Mouse (Mus musculus): ENCODE results near the gene Tsfm.

Tsfm gene

DNA sequence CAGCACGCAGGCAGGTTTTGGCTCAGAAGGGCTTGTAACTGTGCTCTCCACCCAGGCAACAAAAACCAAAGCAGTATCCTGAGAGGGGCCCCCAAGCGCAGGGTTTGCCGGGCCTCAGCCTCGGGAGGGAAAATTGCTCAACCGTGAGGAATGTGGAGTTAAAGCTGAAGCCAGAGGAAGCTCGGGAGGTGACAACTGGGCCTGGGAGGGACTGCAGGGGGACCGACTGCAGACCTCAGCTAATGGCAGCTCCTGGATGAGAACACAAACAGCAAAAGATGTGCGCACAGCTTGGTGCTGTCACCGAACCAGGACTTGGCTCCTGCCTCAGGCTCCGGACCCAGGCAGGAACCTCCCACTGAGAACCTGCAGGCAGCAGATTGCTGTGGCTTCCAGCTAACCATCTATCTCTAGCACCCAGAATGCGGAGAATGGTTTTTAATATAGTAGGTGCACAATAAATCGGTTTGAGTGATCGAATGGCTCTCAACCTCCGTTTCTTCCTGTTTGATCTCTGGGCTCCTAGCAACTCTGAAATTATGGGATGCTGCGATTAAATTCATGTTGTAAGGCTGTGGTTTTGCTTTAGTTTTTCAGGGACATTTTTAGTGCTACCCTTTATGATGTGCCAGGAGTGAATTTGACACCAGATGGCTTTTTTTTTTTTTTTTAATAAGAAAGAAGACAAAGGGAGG is 68.2 kb downstream of the Tsfm start:
- DNase-seq (ENCODE audit: low spot score) = no peak

DNA sequence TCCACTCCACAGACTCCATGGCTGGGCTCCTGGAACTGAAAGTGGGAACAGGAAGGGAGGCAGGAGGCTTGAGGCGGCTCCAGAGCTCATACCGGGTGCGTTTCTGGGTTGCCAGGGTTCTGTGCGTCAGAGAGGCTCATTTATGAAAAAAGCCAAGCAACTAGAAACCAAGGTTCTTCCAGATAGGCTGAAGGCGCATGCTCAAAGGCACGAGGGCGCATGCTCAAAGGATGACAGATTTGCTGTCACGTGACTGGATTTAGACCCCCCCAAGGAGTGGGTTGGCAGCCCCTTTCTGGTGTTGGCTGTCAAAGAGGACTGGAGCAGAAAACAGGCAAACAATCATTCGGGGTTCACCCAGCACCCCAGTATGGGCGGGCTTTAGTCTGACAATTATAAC is 68.9 kb downstream of the Tsfm start:
- DNase-seq (ENCODE audit: low spot score) = peak; percentile 72
